Mouse (Mus musculus): ENCODE measurements around the gene Sned1. TPM values are rescaled to one million over a fixed set of nuclear protein-coding genes. Genes with fewer than 3 reads are reported as not detected.

Sned1 gene
- polyA plus RNA-seq, 1 experiment from 2014 or later, result 6.7 TPM

- H3K4me3 ChIP-seq (replicated peaks), result no peak overlapping the region
- H3K9me3 ChIP-seq, result no peaks in the 10 kb centered on the region
- H3K4me2 ChIP-seq (replicated peaks), result no peak overlapping the region
- no peak overlapping the region for H3K9ac ChIP-seq (replicated peaks)
- WGBS, result 95% methylated on average over 10 of the region's 10 CpGs
- H3K27ac ChIP-seq, result no peak overlapping the region
- peaks cover 14% of the 10 kb centered on the region for H3K4me1 ChIP-seq (replicated peaks)
- peaks cover 52% of the 10 kb centered on the region for H3K27me3 ChIP-seq
- no peaks in the 10 kb centered on the region for H3K36me3 ChIP-seq
- no peak for ATAC-seq
Measured at GRCm38 (mm10) chr1:93237676-93238075, 2.0 kb downstream of the Sned1 start.

GRCm38 (mm10) chr1:93238201-93238600 lies 2.6 kb downstream of the Sned1 start:
- Histone ChIP-seq H3K9ac (replicated peaks) (no peak overlapping the region), H3K27me3 (peaks cover 52% of the 10 kb centered on the region), H3K4me2 (replicated peaks) (no peak overlapping the region), H3K4me3 (replicated peaks) (no peak overlapping the region), H3K9me3 (no peaks in the 10 kb centered on the region), H3K36me3 (no peaks in the 10 kb centered on the region), H3K4me1 (replicated peaks) (peaks cover 14% of the 10 kb centered on the region), H3K27ac (no peak overlapping the region)
- no peak for ATAC-seq
- WGBS, result 58% methylated on average over 4 of the region's 4 CpGs

GRCm38 (mm10) chr1:93245936-93246335 lies 10.3 kb downstream of the Sned1 start:
- Histone ChIP-seq H3K27ac (no peak overlapping the region), H3K36me3 (no peaks in the 10 kb centered on the region), H3K9ac (replicated peaks) (no peak overlapping the region), H3K4me3 (replicated peaks) (no peak overlapping the region), H3K4me1 (replicated peaks) (no peaks in the 10 kb centered on the region), H3K4me2 (replicated peaks) (no peak overlapping the region), H3K27me3 (no peaks in the 10 kb centered on the region), H3K9me3 (no peaks in the 10 kb centered on the region)
- 77% methylated on average over 2 of the region's 2 CpGs for WGBS
- ATAC-seq, result no peak

GRCm38 (mm10) chr1:93252586-93252985 lies 16.9 kb downstream of the Sned1 start:
- Histone ChIP-seq H3K9me3 (no peaks in the 10 kb centered on the region), H3K36me3 (no peaks in the 10 kb centered on the region), H3K4me1 (replicated peaks) (no peaks in the 10 kb centered on the region), H3K9ac (replicated peaks) (no peak overlapping the region), H3K27ac (no peak overlapping the region), H3K27me3 (no peaks in the 10 kb centered on the region), H3K4me3 (replicated peaks) (no peak overlapping the region), H3K4me2 (replicated peaks) (no peak overlapping the region)
- 68% methylated on average over 2 of the region's 2 CpGs for WGBS
- ATAC-seq, result no peak

- Histone ChIP-seq H3K4me3 (replicated peaks) (no peak overlapping the region), H3K9me3 (no peaks in the 10 kb centered on the region), H3K27ac (no peak overlapping the region), H3K9ac (replicated peaks) (no peak overlapping the region), H3K4me2 (replicated peaks) (no peak overlapping the region), H3K36me3 (no peaks in the 10 kb centered on the region), H3K27me3 (no peaks in the 10 kb centered on the region), H3K4me1 (replicated peaks) (no peaks in the 10 kb centered on the region)
- no peak for ATAC-seq
- 95% methylated on average over 7 of the region's 7 CpGs for WGBS
Measured at GRCm38 (mm10) chr1:93255761-93256160, 20.1 kb downstream of the Sned1 start.

GRCm38 (mm10) chr1:93257560-93257959 lies 21.9 kb downstream of the Sned1 start:
- Histone ChIP-seq H3K4me1 (replicated peaks) (no peaks in the 10 kb centered on the region), H3K4me3 (replicated peaks) (no peak overlapping the region), H3K36me3 (no peaks in the 10 kb centered on the region), H3K4me2 (replicated peaks) (no peak overlapping the region), H3K27me3 (no peaks in the 10 kb centered on the region), H3K27ac (no peak overlapping the region), H3K9ac (replicated peaks) (no peak overlapping the region), H3K9me3 (no peaks in the 10 kb centered on the region)
- WGBS, result 93% methylated on average over 1 of the region's 1 CpGs
- no peak for ATAC-seq

GRCm38 (mm10) chr1:93267207-93267606 lies 31.6 kb downstream of the Sned1 start:
- H3K36me3 ChIP-seq, result no peaks in the 10 kb centered on the region
- H3K9ac ChIP-seq (replicated peaks), result no peak overlapping the region
- no peaks in the 10 kb centered on the region for H3K27me3 ChIP-seq
- no peak overlapping the region for H3K4me2 ChIP-seq (replicated peaks)
- no peaks in the 10 kb centered on the region for H3K9me3 ChIP-seq
- no peak overlapping the region for H3K4me3 ChIP-seq (replicated peaks)
- no peak for ATAC-seq
- H3K27ac ChIP-seq, result no peak overlapping the region
- WGBS, result 55% methylated on average over 3 of the region's 3 CpGs
- H3K4me1 ChIP-seq (replicated peaks), result peaks cover under 1% of the 10 kb centered on the region; the same call in 1 of the 2 replicates

- H3K4me1 ChIP-seq (replicated peaks), result peaks cover 4% of the 10 kb centered on the region; the same call in 1 of the 2 replicates
- no peaks in the 10 kb centered on the region for H3K27me3 ChIP-seq
- no peak for ATAC-seq
- no peak overlapping the region for H3K27ac ChIP-seq
- 82% methylated on average over 2 of the region's 2 CpGs for WGBS
- H3K4me3 ChIP-seq (replicated peaks), result no peak overlapping the region
- no peaks in the 10 kb centered on the region for H3K9me3 ChIP-seq
- no peak overlapping the region for H3K9ac ChIP-seq (replicated peaks)
- H3K36me3 ChIP-seq, result no peaks in the 10 kb centered on the region
- H3K4me2 ChIP-seq (replicated peaks), result no peak overlapping the region
Measured at GRCm38 (mm10) chr1:93268246-93268645, 32.6 kb downstream of the Sned1 start.

- Histone ChIP-seq H3K36me3 (no peaks in the 10 kb centered on the region), H3K4me3 (replicated peaks) (no peak overlapping the region), H3K4me1 (replicated peaks) (peaks cover 4% of the 10 kb centered on the region; the same call in 1 of the 2 replicates), H3K27ac (no peak overlapping the region), H3K27me3 (no peaks in the 10 kb centered on the region), H3K4me2 (replicated peaks) (no peak overlapping the region), H3K9ac (replicated peaks) (no peak overlapping the region), H3K9me3 (no peaks in the 10 kb centered on the region)
- no peak for ATAC-seq
- WGBS, result 67% methylated on average over 3 of the region's 3 CpGs
Measured at GRCm38 (mm10) chr1:93270516-93271240, 35.0 kb downstream of the Sned1 start.

- Histone ChIP-seq H3K27ac (no peak overlapping the region), H3K27me3 (no peaks in the 10 kb centered on the region), H3K9ac (replicated peaks) (no peak overlapping the region), H3K4me1 (replicated peaks) (peaks cover 4% of the 10 kb centered on the region; the same call in 1 of the 2 replicates), H3K4me3 (replicated peaks) (no peak overlapping the region), H3K4me2 (replicated peaks) (no peak overlapping the region), H3K36me3 (no peaks in the 10 kb centered on the region), H3K9me3 (no peaks in the 10 kb centered on the region)
- 79% methylated on average over 6 of the region's 6 CpGs for WGBS
- ATAC-seq, result no peak
Measured at GRCm38 (mm10) chr1:93271751-93272150, 36.1 kb downstream of the Sned1 start.

- no peak overlapping the region; the same call in 1 of the 2 replicates for H3K9ac ChIP-seq (replicated peaks)
- H3K4me1 ChIP-seq (replicated peaks), result peaks cover 4% of the 10 kb centered on the region; the same call in 1 of the 2 replicates
Measured at GRCm38 (mm10) chr1:93272409-93272821, 36.8 kb downstream of the Sned1 start.

GRCm38 (mm10) chr1:93275561-93275960 lies 39.9 kb downstream of the Sned1 start:
- WGBS, result 78% methylated on average over 6 of the region's 6 CpGs
- Histone ChIP-seq H3K4me3 (replicated peaks) (no peak overlapping the region), H3K4me1 (replicated peaks) (peaks cover 4% of the 10 kb centered on the region; the same call in 1 of the 2 replicates), H3K27ac (no peak overlapping the region), H3K27me3 (no peaks in the 10 kb centered on the region), H3K9me3 (no peaks in the 10 kb centered on the region), H3K4me2 (replicated peaks) (no peak overlapping the region), H3K36me3 (no peaks in the 10 kb centered on the region), H3K9ac (replicated peaks) (no peak overlapping the region)
- no peak for ATAC-seq

More at GRCm38 (mm10) chr1:93272409-93272821, 36.8 kb downstream of the Sned1 start:
- H3K4me3 ChIP-seq (replicated peaks), result peak overlapping the region; percentile 23
- no peaks in the 10 kb centered on the region for H3K9me3 ChIP-seq
- peak; percentile 67; the same call in 1 of the 2 replicates for ATAC-seq
- no peaks in the 10 kb centered on the region for H3K36me3 ChIP-seq
- WGBS, result 3% methylated on average over 16 of the region's 16 CpGs
- H3K27ac ChIP-seq, result no peak overlapping the region
- no peaks in the 10 kb centered on the region for H3K27me3 ChIP-seq
- H3K4me2 ChIP-seq (replicated peaks), result peak overlapping the region; percentile 47
